Mouse (Mus musculus): ENCODE data around the gene Slc16a2.
"Not testable (repeated sequence)": the region's sequence is repeated elsewhere in the genome, so short reads cannot be mapped to it uniquely, and the experiment has no call there.

Slc16a2 gene

GRCm38 (mm10) chrX:103734041-103734625 is 87.7 kb downstream of the Slc16a2 start:
- no peak for DNase-seq (ENCODE audit: low spot score in 2 of 2)

- DNase-seq (ENCODE audit: low spot score in 2 of 2), result no peak
Measured at GRCm38 (mm10) chrX:103733091-103733490, 88.7 kb downstream of the Slc16a2 start.

GRCm38 (mm10) chrX:103732033-103732703 is 89.6 kb downstream of the Slc16a2 start:
- no peak for DNase-seq (ENCODE audit: low spot score in 2 of 2)

- no peak for DNase-seq (ENCODE audit: low spot score in 2 of 2)
Measured at GRCm38 (mm10) chrX:103722437-103722836, 99.3 kb downstream of the Slc16a2 start.

GRCm38 (mm10) chrX:103719618-103720185 is 102.1 kb downstream of the Slc16a2 start:
- DNase-seq (ENCODE audit: low spot score in 2 of 2), result no peak

GRCm38 (mm10) chrX:103712922-103713321 is 108.9 kb downstream of the Slc16a2 start:
- DNase-seq (ENCODE audit: low spot score in 2 of 2), result no peak

GRCm38 (mm10) chrX:103709671-103710070 is 112.1 kb downstream of the Slc16a2 start:
- DNase-seq (ENCODE audit: low spot score in 2 of 2), result no peak

- DNase-seq (ENCODE audit: low spot score in 2 of 2), result no peak
Measured at GRCm38 (mm10) chrX:103708592-103708991, 113.2 kb downstream of the Slc16a2 start.

GRCm38 (mm10) chrX:103704611-103705010 is 117.2 kb downstream of the Slc16a2 start:
- no peak for DNase-seq (ENCODE audit: low spot score in 2 of 2)

GRCm38 (mm10) chrX:103704024-103704423 is 117.8 kb downstream of the Slc16a2 start:
- DNase-seq (ENCODE audit: low spot score in 2 of 2), result no peak

- DNase-seq (ENCODE audit: low spot score in 2 of 2), result no peak
Measured at GRCm38 (mm10) chrX:103697796-103698195, 124.0 kb downstream of the Slc16a2 start.

GRCm38 (mm10) chrX:103696081-103696519 is 125.7 kb downstream of the Slc16a2 start:
- DNase-seq (ENCODE audit: low spot score in 2 of 2), result peak in 1 of 2 experiments; percentile 6

- DNase-seq (ENCODE audit: low spot score in 2 of 2), result peak; percentile 25 to 43
Measured at GRCm38 (mm10) chrX:103695165-103695996, 126.4 kb downstream of the Slc16a2 start.

- no peak for DNase-seq (ENCODE audit: low spot score in 2 of 2)
Measured at GRCm38 (mm10) chrX:103694787-103695164, 127.0 kb downstream of the Slc16a2 start.

- no peak for DNase-seq (ENCODE audit: low spot score in 2 of 2)
Measured at GRCm38 (mm10) chrX:103694381-103694780, 127.4 kb downstream of the Slc16a2 start.

GRCm38 (mm10) chrX:103692916-103693315 is 128.9 kb downstream of the Slc16a2 start:
- no peak for DNase-seq (ENCODE audit: low spot score in 2 of 2)

GRCm38 (mm10) chrX:103688551-103688950 is 133.2 kb downstream of the Slc16a2 start:
- no peak for DNase-seq (ENCODE audit: low spot score in 2 of 2)

- no peak for DNase-seq (ENCODE audit: low spot score in 2 of 2)
Measured at GRCm38 (mm10) chrX:103674674-103675073, 147.1 kb downstream of the Slc16a2 start.

- no peak for DNase-seq (ENCODE audit: low spot score in 2 of 2)
Measured at GRCm38 (mm10) chrX:103673761-103674160, 148.0 kb downstream of the Slc16a2 start.

- no peak for DNase-seq (ENCODE audit: low spot score in 2 of 2)
Measured at GRCm38 (mm10) chrX:103670245-103670644, 151.5 kb downstream of the Slc16a2 start.

- not testable (repeated sequence) for DNase-seq (ENCODE audit: low spot score in 2 of 2)
Measured at GRCm38 (mm10) chrX:103664445-103664844, 157.3 kb downstream of the Slc16a2 start.

GRCm38 (mm10) chrX:103658985-103659384 is 162.8 kb downstream of the Slc16a2 start:
- DNase-seq (ENCODE audit: low spot score in 2 of 2), result no peak
